Mouse (Mus musculus): ENCODE measurements around the gene Hhex.

Gene Hhex

GRCm38 (mm10) chr19:37449246-37449645, 14.6 kb downstream of the Hhex start:
- DNase-seq (ENCODE audit: low read depth, low spot score), result no peak

- no peak for DNase-seq (ENCODE audit: low read depth, low spot score)
These were observed 20.9 kb downstream of the Hhex start for GRCm38 (mm10) chr19:37455528-37455927.

- DNase-seq (ENCODE audit: low read depth, low spot score), result no peak
These were observed 21.4 kb downstream of the Hhex start for GRCm38 (mm10) chr19:37455961-37456360.

GRCm38 (mm10) chr19:37458013-37458412, 23.4 kb downstream of the Hhex start:
- no peak for DNase-seq (ENCODE audit: low read depth, low spot score)

GRCm38 (mm10) chr19:37466403-37466802, 31.8 kb downstream of the Hhex start:
- no peak for DNase-seq (ENCODE audit: low read depth, low spot score)

GRCm38 (mm10) chr19:37466978-37467377, 32.4 kb downstream of the Hhex start:
- DNase-seq (ENCODE audit: low read depth, low spot score), result no peak

- DNase-seq (ENCODE audit: low read depth, low spot score), result peak; percentile 62
These were observed 34.4 kb downstream of the Hhex start for GRCm38 (mm10) chr19:37468841-37469566.

GRCm38 (mm10) chr19:37471680-37472079, 37.1 kb downstream of the Hhex start:
- DNase-seq (ENCODE audit: low read depth, low spot score), result no peak

GRCm38 (mm10) chr19:37472589-37472988, 38.0 kb downstream of the Hhex start:
- DNase-seq (ENCODE audit: low read depth, low spot score), result no peak

GRCm38 (mm10) chr19:37481704-37482103, 47.1 kb downstream of the Hhex start:
- no peak for DNase-seq (ENCODE audit: low read depth, low spot score)

- no peak for DNase-seq (ENCODE audit: low read depth, low spot score)
These were observed 48.1 kb downstream of the Hhex start for GRCm38 (mm10) chr19:37482556-37483187.

- no peak for DNase-seq (ENCODE audit: low read depth, low spot score)
These were observed 50.2 kb downstream of the Hhex start for GRCm38 (mm10) chr19:37484787-37485186.

- no peak for DNase-seq (ENCODE audit: low read depth, low spot score)
These were observed 52.2 kb downstream of the Hhex start for GRCm38 (mm10) chr19:37486801-37487200.

- DNase-seq (ENCODE audit: low read depth, low spot score), result peak; percentile 90
These were observed 53.3 kb downstream of the Hhex start for GRCm38 (mm10) chr19:37487811-37488475.

GRCm38 (mm10) chr19:37488608-37489262, 54.1 kb downstream of the Hhex start:
- DNase-seq (ENCODE audit: low read depth, low spot score), result peak; percentile 91
